Mouse (Mus musculus): ENCODE measurements around the gene Usp20. TPM values are rescaled to one million over a fixed set of nuclear protein-coding genes. Genes with fewer than 3 reads are reported as not detected.

The Usp20 gene
- polyA plus RNA-seq, 1 experiment from 2014 or later: 22.9 TPM

- H3K9ac ChIP-seq: no peak overlapping the region
- H3K27me3 ChIP-seq: no peaks in the 10 kb centered on the region
- H3K36me3 ChIP-seq: peaks cover 76% of the 10 kb centered on the region
- H3K4me1 ChIP-seq: peaks cover 21% of the 10 kb centered on the region
- no peak overlapping the region for H3K4me3 ChIP-seq
- no peak overlapping the region for H3K4me2 ChIP-seq (replicated peaks)
- H3K9me3 ChIP-seq: no peaks in the 10 kb centered on the region
- 86% methylated on average over 4 of the region's 4 CpGs for WGBS
- ATAC-seq (ENCODE audit: low FRiP score, low read depth): no peak
- H3K27ac ChIP-seq: no peak overlapping the region
These were observed 24.6 kb upstream of the Usp20 start for GRCm38 (mm10) chr2:30957511-30957910.

GRCm38 (mm10) chr2:30958726-30959125, 23.4 kb upstream of the Usp20 start:
- Histone ChIP-seq H3K27ac (no peak overlapping the region), H3K4me1 (peaks cover 17% of the 10 kb centered on the region), H3K9me3 (no peaks in the 10 kb centered on the region), H3K4me3 (no peak overlapping the region), H3K27me3 (no peaks in the 10 kb centered on the region), H3K36me3 (peaks cover 88% of the 10 kb centered on the region), H3K9ac (no peak overlapping the region), H3K4me2 (replicated peaks) (no peak overlapping the region)
- 91% methylated on average over 14 of the region's 14 CpGs for WGBS
- ATAC-seq (ENCODE audit: low FRiP score, low read depth): no peak

GRCm38 (mm10) chr2:30959856-30960255, 22.2 kb upstream of the Usp20 start:
- Histone ChIP-seq H3K4me3 (no peak overlapping the region), H3K4me2 (replicated peaks) (no peak overlapping the region), H3K4me1 (peaks cover 6% of the 10 kb centered on the region), H3K27me3 (no peaks in the 10 kb centered on the region), H3K9ac (no peak overlapping the region), H3K27ac (no peak overlapping the region), H3K36me3 (peaks cover 99% of the 10 kb centered on the region), H3K9me3 (no peaks in the 10 kb centered on the region)
- no peak for ATAC-seq (ENCODE audit: low FRiP score, low read depth)
- 46% methylated on average over 5 of the region's 5 CpGs for WGBS

- no peaks in the 10 kb centered on the region for H3K27me3 ChIP-seq
- peaks cover 21% of the 10 kb centered on the region for H3K4me1 ChIP-seq
- H3K9me3 ChIP-seq: no peaks in the 10 kb centered on the region
- no peak overlapping the region for H3K27ac ChIP-seq
- WGBS: 88% methylated on average over 11 of the region's 11 CpGs
- peaks cover 85% of the 10 kb centered on the region for H3K36me3 ChIP-seq
- no peak overlapping the region for H3K4me2 ChIP-seq (replicated peaks)
- H3K9ac ChIP-seq: no peak overlapping the region
- H3K4me3 ChIP-seq: no peak overlapping the region
- ATAC-seq (ENCODE audit: low FRiP score, low read depth): no peak
These were observed 19.4 kb upstream of the Usp20 start for GRCm38 (mm10) chr2:30962570-30963254.

GRCm38 (mm10) chr2:30965627-30966026, 16.5 kb upstream of the Usp20 start:
- no peaks in the 10 kb centered on the region for H3K9me3 ChIP-seq
- H3K27me3 ChIP-seq: no peaks in the 10 kb centered on the region
- H3K4me1 ChIP-seq: peaks cover 21% of the 10 kb centered on the region
- ATAC-seq (ENCODE audit: low FRiP score, low read depth): no peak
- WGBS: 90% methylated on average over 8 of the region's 8 CpGs
- peaks cover 61% of the 10 kb centered on the region for H3K36me3 ChIP-seq
- H3K9ac ChIP-seq: no peak overlapping the region
- no peak overlapping the region for H3K4me3 ChIP-seq
- no peak overlapping the region for H3K27ac ChIP-seq
- peak overlapping the region; percentile 96; the same call in 1 of the 2 replicates for H3K4me2 ChIP-seq (replicated peaks)

GRCm38 (mm10) chr2:30966826-30967225, 15.3 kb upstream of the Usp20 start:
- H3K9ac ChIP-seq: peak overlapping the region; percentile 85
- peaks cover 57% of the 10 kb centered on the region for H3K36me3 ChIP-seq
- H3K4me3 ChIP-seq: peak overlapping the region; percentile 98
- H3K27me3 ChIP-seq: no peaks in the 10 kb centered on the region
- no peak for ATAC-seq (ENCODE audit: low FRiP score, low read depth)
- H3K27ac ChIP-seq: peak overlapping the region; percentile 44
- H3K4me1 ChIP-seq: peaks cover 21% of the 10 kb centered on the region
- WGBS: 14% methylated on average over 16 of the region's 16 CpGs
- H3K9me3 ChIP-seq: no peaks in the 10 kb centered on the region
- H3K4me2 ChIP-seq (replicated peaks): peak overlapping the region; percentile 96

GRCm38 (mm10) chr2:30967352-30968327, 14.4 kb upstream of the Usp20 start, which contains the start of gene Tor1a:
Gene Tor1a (minus strand): TSS chr2:30967933.
- Histone ChIP-seq H3K4me2 (replicated peaks) (peak within 1 kb of the TSS; percentile 96), H3K9ac (peak within 1 kb of the TSS; percentile 85), H3K9me3 (no peaks in the 10 kb centered on the region), H3K4me3 (peak within 1 kb of the TSS; percentile 98), H3K4me1 (peaks cover 21% of the 10 kb centered on the region), H3K36me3 (peaks cover 53% of the 10 kb centered on the region), H3K27ac (peak within 1 kb of the TSS; percentile 44), H3K27me3 (no peaks in the 10 kb centered on the region)
- WGBS: 2% methylated on average over 59 of the region's 59 CpGs
- peak; percentile 93 for ATAC-seq (ENCODE audit: low FRiP score, low read depth)

- H3K27ac ChIP-seq: no peak overlapping the region
- H3K36me3 ChIP-seq: peaks cover 21% of the 10 kb centered on the region
- peak overlapping the region; percentile 86 for H3K4me3 ChIP-seq
- WGBS: 45% methylated on average over 7 of the region's 7 CpGs
- no peaks in the 10 kb centered on the region for H3K27me3 ChIP-seq
- H3K4me2 ChIP-seq (replicated peaks): peak overlapping the region; percentile 86
- ATAC-seq (ENCODE audit: low FRiP score, low read depth): no peak
- H3K9ac ChIP-seq: peak overlapping the region; percentile 81
- no peaks in the 10 kb centered on the region for H3K9me3 ChIP-seq
- peaks cover 28% of the 10 kb centered on the region for H3K4me1 ChIP-seq
These were observed 945 bp downstream of the Usp20 start for GRCm38 (mm10) chr2:30983024-30983423.

- no peak for ATAC-seq (ENCODE audit: low FRiP score, low read depth)
- H3K4me1 ChIP-seq: peaks cover 27% of the 10 kb centered on the region
- H3K36me3 ChIP-seq: no peaks in the 10 kb centered on the region; the same call in 1 of the 2 replicates
- H3K9ac ChIP-seq: no peak overlapping the region; the same call in 1 of the 2 replicates
- H3K27me3 ChIP-seq: no peaks in the 10 kb centered on the region
- H3K27ac ChIP-seq: no peak overlapping the region
- 0 out of 2 replicates have a peak overlapping the region, but pooled peaks have one; percentile 7 for H3K4me2 ChIP-seq (replicated peaks)
- 22% methylated on average over 17 of the region's 17 CpGs for WGBS
- H3K9me3 ChIP-seq: no peaks in the 10 kb centered on the region
- no peak overlapping the region for H3K4me3 ChIP-seq
These were observed 3.3 kb downstream of the Usp20 start for GRCm38 (mm10) chr2:30985111-30986020.

GRCm38 (mm10) chr2:30990221-30990620, 8.1 kb downstream of the Usp20 start:
- no peak overlapping the region for H3K4me3 ChIP-seq
- WGBS: 87% methylated on average over 9 of the region's 9 CpGs
- H3K9ac ChIP-seq: no peak overlapping the region
- peaks cover 4% of the 10 kb centered on the region; the same call in 1 of the 2 replicates for H3K36me3 ChIP-seq
- H3K4me1 ChIP-seq: peaks cover 7% of the 10 kb centered on the region; the same call in 1 of the 2 replicates
- no peak overlapping the region for H3K4me2 ChIP-seq (replicated peaks)
- no peak overlapping the region for H3K27ac ChIP-seq
- no peaks in the 10 kb centered on the region for H3K27me3 ChIP-seq
- no peaks in the 10 kb centered on the region for H3K9me3 ChIP-seq
- ATAC-seq (ENCODE audit: low FRiP score, low read depth): no peak

GRCm38 (mm10) chr2:30994853-30995252, 12.8 kb downstream of the Usp20 start:
- Histone ChIP-seq H3K4me1 (no peaks in the 10 kb centered on the region; the same call in 1 of the 2 replicates), H3K4me3 (no peak overlapping the region), H3K9ac (no peak overlapping the region), H3K9me3 (no peaks in the 10 kb centered on the region), H3K27me3 (no peaks in the 10 kb centered on the region), H3K36me3 (peaks cover 9% of the 10 kb centered on the region; the same call in 1 of the 2 replicates), H3K4me2 (replicated peaks) (no peak overlapping the region), H3K27ac (no peak overlapping the region)
- WGBS: 92% methylated on average over 4 of the region's 4 CpGs
- no peak for ATAC-seq (ENCODE audit: low FRiP score, low read depth)

Data from limb, embryonic 13.5 days (tissue).